Mouse (Mus musculus) embryonic fibroblast, embryonic 13.5 days (primary cell): ENCODE measurements around the gene Dlg5.

Experiments
- CTCF ChIP-seq: IDR thresholded peaks from 2 replicates; pipeline ENCODE4 v1.5.1; 2011; ENCODE audit warnings: mild to moderate bottlenecking, control low read depth, low read length, moderate library complexity, borderline replicate concordance; ENCODE audit not compliant: insufficient read depth
- POLR2A ChIP-seq: IDR thresholded peaks from 2 replicates; pipeline ENCODE4 v1.6.1; 2011; ENCODE audit warnings: low read depth, mild to moderate bottlenecking, control low read depth, low read length, moderate library complexity

- TF ChIP-seq POLR2A (no peak), CTCF (no peak)
Measured at GRCm38 (mm10) chr14:24086481-24086880, 159.2 kb downstream of the Dlg5 start.
